Mouse (Mus musculus) gonadal fat pad, adult 2 months (tissue): ENCODE measurements at regions not wholly inside any gene's neighbourhood (a gene's known extent, or its start where the extent isn't known, plus 50 kb on each side); places are given as distances from the start of the nearest gene placed in this dataset.

Source experiments
- DNase-seq: peaks from one replicate; pipeline ENCODE4 v3.0.0-alpha.2; 2012; ENCODE audit warnings: low read depth

- DNase-seq, result no peak
Measured at GRCm38 (mm10) chr5:103374162-103374561, 50.8 kb upstream of the Ptpn13 start.

GRCm38 (mm10) chr5:103373089-103373488 lies 51.9 kb upstream of the Ptpn13 start:
- no peak for DNase-seq

DNA sequence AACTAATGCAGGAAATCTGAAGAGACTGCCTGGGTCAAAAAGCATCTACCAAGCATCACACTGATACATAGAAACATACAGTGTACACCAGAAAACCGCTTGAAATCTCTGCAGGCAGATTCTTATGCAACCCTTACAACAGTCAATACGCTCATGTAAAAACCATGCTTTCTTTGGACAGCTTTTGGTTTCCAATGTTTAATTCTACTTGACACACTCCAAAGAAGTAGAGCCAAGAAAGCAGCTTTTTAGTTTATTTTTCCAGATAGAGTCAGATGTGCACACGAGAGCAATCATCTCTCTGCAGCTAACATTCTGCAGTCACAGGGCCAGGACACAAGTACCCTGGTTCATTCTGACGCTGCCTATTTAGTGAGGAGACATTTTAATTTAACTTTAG lies 54.5 kb upstream of the Ptpn13 start:
- DNase-seq, result no peak

DNA sequence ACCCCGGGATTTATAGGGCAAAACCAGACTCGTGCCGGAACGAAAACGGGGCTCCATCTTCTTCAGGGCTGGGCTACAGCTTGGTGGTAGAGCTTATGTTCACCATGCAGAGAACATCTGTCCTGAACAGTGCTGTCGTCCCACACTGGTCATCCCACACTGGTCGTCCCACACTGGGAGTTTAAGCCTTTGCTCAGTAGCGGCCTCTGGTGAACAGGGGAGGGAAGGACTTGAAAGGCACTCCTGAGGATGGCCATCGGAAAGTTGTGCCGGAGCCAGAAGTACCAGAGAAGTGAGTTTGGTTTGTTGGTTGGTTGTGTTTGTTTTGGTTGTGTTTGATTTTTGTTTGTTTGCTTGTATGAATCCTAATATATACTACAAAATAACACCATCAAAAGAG lies 56.0 kb upstream of the Ptpn13 start:
- no peak for DNase-seq

GRCm38 (mm10) chr5:103367201-103367671 lies 57.8 kb upstream of the Ptpn13 start:
- DNase-seq, result no peak

- no peak for DNase-seq
Measured at GRCm38 (mm10) chr5:103365700-103366448, 59.1 kb upstream of the Ptpn13 start.

GRCm38 (mm10) chr5:103364791-103365699 lies 59.9 kb upstream of the Ptpn13 start:
- DNase-seq, result no peak

DNA sequence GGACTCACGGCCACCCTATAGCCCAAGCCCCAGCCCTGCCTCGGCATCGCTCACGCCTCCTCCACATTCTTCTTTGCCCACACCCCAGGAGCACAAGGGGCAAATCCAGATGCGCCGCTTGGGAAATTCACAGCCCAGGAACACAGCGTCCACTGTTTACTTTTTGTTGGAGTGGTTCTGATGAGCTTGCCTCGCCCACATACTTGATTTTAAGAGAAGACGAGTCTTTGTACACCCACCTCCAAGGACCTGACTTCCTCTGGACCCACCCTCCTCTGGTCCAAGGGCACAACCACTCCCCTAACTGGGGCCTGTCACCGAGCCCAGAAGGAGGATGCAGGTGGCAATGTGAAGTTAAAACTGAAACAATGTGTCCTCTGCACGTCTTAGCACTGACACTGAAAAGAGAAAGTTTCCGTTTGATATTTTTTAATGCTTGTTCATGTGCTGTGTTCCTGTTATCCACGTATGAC lies 64.2 kb upstream of the Ptpn13 start:
- DNase-seq, result no peak

DNA sequence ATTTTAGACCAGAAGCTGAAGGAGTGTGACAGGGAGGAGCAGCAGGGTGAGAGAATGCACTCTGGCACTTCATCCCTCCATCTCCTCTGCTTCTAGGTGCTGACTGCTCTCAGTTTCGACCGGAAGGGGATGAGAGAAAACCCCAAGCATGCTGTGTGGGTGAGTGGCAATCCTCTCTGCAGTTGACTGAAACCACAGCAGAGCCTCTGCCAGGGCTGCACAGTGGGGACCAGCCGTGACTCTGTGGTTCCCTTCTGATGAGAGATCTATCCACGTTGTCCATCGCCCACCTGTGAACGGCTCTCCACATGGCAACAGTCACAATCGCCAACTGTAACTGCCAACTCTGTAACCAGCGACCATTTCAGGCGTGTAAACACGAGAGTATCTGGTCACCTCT lies 64.6 kb upstream of the Ptpn13 start:
- DNase-seq, result no peak

DNA sequence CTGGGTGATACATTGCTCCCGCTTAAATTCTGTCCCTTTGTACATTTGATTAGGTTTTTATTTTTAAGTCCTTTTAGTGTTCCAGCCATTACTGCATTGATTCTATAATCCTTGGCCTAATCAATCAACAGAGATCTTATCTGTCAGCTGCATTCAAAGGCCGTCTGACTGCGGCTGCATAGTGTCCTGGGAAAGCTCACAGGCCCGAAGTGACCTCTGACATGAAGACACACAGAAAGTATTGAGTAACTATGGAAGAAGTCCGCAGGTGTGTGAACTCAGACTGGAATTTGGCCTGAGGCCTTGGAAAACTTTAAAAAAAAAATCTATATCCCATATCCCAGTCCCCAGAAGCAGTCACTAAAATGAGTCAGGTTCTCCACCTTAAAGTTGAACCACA lies 67.4 kb upstream of the Ptpn13 start:
- DNase-seq, result no peak

DNA sequence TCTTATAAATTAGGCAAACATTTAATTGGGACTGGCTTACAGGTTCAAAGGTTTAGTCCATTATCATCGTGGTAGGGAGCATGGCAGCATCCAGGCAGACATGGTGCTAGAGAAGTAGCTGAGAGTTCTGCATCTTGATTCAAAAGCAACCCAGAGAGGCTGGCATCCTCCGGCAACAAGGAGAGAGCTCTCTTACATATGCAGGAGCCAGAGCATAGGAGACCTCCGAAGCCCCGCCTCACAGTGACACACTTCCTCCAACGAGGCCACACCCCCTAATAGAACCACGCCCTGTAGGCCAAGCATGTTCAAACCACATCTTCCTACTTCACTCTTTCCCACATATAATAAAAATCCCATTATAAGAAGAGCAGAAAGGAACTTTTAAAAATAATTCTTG lies 68.5 kb upstream of the Ptpn13 start:
- no peak for DNase-seq

DNA sequence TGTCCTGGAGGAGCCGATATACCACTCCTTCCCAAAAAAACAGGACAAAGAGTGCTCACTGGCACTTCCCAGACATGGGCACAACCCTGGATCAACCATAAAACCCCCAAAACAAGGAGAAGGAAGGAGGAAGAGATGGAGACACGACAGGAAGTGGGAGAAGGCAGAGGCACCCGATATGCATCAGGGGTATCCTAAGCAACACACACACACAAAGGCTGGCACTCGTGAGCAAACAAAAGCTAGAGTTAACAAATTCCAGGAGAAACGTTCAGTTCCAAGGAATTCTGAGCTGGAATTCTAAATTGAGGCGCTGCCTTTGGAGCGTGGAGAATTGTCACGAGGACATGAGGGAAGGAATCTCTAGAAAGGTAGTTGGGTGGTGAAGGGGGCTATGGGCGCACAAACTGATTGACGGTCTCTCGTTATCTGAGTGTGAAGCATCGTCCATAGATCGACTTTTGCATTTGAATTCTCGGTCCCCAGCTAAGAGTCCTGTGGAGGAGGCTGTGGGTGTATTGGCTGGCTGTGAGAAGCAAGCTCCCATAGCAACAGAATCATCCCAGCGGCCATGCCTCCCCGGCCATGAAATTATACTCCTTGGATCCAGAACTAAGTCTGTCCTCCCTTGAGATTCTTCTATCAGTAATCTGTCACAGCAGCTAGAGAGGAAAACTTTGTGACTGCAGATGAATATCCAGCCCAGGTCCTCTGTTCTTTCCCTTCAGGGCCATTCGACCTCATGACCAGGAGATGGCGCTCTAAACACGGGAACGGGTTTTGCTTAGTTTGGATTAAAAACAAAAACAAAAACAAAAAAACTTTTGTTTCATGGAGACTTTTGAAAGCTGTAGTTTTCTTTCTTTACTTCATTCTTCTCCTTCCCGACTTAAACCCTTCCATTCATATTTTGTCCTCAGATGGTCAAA lies 69.4 kb upstream of the Ptpn13 start:
- DNase-seq, result no peak

- no peak for DNase-seq
Measured at GRCm38 (mm10) chr5:103343869-103344268, 81.1 kb upstream of the Ptpn13 start.

GRCm38 (mm10) chr5:103341456-103341855 lies 83.5 kb upstream of the Ptpn13 start:
- DNase-seq, result no peak

DNA sequence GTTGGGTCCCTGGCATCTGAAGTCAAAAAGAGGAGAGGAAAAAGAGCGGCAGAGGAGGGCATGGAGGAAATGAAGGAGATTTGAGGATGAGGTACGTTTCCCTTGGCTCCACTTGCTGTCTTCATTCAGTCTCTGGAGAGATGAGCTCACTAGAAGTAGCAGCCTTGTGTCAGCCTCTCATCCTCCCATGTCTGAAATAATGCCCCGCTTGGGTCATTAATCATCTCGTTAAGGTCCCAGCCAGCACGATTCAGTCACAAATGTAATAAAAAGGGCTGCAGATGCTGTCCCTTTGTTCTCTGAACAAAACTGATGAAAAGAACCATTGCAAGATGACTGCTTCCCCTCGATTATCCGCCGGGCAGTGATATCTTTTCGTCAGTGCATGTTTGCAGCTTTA lies 84.4 kb upstream of the Ptpn13 start:
- no peak for DNase-seq

- DNase-seq, result no peak
Measured at GRCm38 (mm10) chr5:103336689-103337490, 88.1 kb upstream of the Ptpn13 start.

DNA sequence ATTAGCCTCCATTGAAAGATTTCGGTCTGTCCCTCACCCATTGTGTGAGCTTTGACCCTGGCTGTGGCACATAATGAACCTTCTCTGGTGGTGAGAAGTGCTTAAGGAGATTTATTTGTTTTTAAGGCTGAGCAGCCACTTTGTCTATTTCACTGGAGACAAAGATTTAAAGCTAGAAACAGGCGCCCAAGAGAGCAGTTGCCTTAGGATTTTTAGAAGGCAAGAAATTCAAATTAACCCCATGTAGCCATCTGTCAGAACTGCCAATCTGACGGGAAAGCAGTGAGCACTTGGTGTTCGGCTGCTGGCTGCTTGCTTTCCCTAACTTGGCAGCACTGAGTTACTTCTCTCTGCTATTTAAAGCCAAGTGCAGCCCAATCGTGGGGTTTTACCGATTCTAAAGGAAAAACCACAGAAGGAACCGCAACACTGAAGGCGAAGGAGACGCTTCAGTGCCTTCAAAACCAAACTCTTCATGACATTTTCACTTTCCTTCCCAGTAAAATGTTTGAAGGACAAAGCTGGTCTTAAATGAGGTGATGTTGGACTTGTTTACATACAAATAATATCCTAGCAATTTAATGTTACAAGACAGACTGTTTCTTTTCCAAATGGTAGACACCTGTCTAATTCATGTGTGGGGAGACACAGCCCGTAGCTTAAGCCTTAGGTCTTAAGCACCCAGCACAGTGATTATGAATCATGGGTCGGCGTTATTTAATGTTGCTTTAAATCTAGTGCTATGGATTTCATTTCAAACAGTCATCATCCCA lies 88.9 kb upstream of the Ptpn13 start:
- no peak for DNase-seq

DNA sequence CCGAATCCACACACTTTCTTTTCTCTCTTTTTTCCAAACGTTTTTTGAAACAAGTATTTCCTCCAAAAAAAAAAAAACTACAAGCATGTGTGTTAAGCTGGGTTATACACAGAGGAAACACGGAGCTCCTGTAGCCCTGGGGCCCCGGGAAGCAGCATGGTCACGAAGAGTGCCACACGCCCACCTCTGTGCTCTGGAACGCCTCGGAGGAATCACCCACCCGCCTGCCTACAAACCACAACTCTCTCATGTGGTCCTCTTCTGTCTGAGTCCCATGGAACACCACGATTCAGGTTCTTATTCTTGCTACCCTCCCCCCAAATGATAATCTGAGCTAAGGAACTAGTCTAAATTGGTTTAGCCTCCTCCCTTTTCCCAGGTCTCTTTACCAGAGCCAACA lies 98.6 kb upstream of the Ptpn13 start:
- DNase-seq, result no peak

- no peak for DNase-seq
Measured at GRCm38 (mm10) chr5:103320341-103320740, 104.7 kb upstream of the Ptpn13 start.
